Mouse (Mus musculus) urinary bladder, adult 18-20 months (tissue): ENCODE results near the gene Lysmd4.

ENCODE experiments used
- DNase-seq, 2 experiments: peaks; one replicate each; pipeline ENCODE4 v3.0.0; 2022; ENCODE audit warnings: low spot score in 2 of 2, mixed read lengths in 2 of 2

The Lysmd4 gene

DNA sequence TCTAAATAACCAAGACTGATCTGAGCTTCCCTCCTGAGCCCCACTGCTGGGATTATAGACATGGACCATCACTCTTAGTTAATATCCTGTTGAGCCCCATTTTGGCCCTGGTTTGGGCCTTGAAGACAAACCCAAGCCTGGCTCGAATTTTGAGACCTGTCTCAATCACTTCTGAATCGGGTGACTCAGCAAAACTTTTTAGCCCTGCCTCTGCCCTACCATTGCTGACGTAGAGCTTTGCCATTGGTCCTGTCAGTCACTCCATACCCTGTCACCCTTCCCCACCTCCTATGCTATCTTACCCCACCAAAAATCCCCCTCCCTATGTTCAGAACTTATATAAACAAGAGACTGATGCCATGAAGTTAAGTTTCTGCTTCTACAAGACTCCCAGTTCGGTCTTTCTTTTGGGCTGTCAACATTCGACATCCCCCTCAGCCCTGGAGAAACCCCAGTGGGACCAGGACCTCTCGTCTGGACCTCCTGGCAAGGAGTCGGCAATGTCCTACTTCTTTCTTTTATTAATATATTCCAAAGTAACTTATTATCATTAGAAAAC, 119.8 kb downstream of the Lysmd4 start:
- DNase-seq, result no peak

DNA sequence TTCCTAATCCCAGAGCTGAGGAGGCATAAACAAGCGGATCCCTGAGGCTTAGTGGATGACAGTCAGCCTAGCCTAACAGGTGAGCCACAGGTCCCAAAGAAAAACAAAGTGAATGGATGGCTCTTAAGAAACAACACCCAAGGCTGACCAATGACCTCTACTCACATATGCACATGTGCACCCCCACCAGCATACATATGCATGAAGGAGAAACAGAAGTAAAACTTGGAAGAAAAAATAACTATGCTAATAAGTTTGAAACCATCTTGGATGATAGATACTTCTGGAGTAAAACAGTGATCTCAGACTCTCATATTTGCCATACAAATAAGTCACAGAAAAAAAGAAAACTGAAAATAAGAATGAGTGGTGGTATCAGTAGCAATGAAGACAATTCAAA, 122.1 kb downstream of the Lysmd4 start:
- no peak for DNase-seq

DNA sequence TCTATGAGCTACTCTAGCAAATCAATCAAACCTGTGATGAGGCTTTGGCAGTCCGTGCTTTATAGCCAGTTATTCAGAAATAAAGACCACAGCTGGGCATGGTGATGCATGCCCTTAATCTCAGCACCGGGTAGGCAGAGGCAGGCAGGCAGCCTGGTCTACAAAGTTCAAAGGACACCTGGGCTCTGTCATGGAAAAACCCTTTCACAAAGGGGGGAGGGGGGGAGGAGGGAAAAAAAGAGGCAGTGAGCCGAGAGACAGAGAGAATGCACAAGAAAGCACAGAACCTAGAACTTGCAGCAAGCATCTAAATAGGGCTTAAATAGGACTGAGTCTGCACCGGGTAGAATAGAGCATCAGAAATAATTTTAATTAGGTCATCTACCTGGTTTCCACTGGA, 130.6 kb downstream of the Lysmd4 start:
- no peak for DNase-seq

DNA sequence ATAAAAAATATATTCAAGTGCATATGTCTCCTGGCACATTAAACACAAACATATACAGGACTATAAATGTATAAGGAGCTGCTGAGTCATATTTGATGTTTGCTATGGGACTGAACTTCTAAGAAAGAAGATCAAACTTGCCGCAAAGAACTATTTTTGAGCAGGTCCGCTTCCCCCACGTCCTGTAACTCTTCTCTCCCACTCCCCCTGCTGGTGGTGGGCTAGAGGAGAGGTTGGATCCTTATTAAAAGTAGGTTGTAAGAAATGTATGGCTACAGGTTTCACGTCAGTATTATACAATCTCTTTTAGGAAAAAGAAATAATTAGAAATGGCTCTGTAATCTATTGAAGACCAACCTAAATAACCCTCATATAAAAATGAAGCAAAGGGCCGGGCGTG, 131.3 kb downstream of the Lysmd4 start:
- DNase-seq, result no peak

DNA sequence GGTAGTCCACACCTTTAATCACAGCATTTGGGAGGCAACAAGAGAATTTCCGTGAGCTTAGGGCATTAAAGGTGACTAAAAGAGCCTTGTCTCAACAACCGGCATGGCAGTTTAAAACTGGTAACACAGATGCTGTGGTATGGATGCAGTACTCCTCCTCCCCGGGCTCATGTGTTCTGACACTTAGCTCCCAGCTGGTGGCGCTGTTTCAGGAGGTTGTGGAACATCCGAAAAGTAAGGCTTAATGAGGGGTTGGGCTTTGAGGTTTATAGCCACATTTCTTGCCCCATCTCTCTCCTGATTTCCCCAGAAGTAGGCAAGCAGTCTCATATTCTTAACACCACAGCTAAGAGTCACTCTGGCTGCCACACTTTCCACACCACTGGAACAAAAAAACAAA, 133.5 kb downstream of the Lysmd4 start:
- DNase-seq, result no peak
